Mouse (Mus musculus) kidney, postnatal 0 days (tissue): ENCODE measurements around the gene Aco2. TPM values are rescaled to one million over a fixed set of nuclear protein-coding genes. Genes with fewer than 3 reads are reported as not detected.
"Not testable (repeated sequence)": the region's sequence is repeated elsewhere in the genome, so short reads cannot be mapped to it uniquely, and the experiment has no call there.

Source experiments
- ATAC-seq: fragments of 200-750 bp; cut with Nextera tagmentation; replicated peaks from 2 replicates; pipeline ENCODE4 v1.8.0; 2017; ENCODE audit warnings: low read depth, moderate number of reproducible peaks, moderate TSS enrichment, moderate library complexity; ENCODE audit not compliant: low FRiP score
- DNase-seq: peaks from one replicate; pipeline ENCODE4 v3.0.0-alpha.2; 2016; ENCODE audit warnings: low spot score
- H3K27ac ChIP-seq: fragments of 300-500 bp; sonication (generic); 2 replicates; pipeline ENCODE4 v1.5.1; 2014; ENCODE audit warnings: mild to moderate bottlenecking
- H3K27me3 ChIP-seq: fragments of 300-500 bp; sonication (generic); 2 replicates; pipeline ENCODE4 v1.6.1; 2014; ENCODE audit warnings: low read length, mixed read lengths; ENCODE audit not compliant: insufficient read depth
- H3K36me3 ChIP-seq: fragments of 300-500 bp; sonication (generic); 2 replicates; pipeline ENCODE4 v1.6.1; 2014; ENCODE audit warnings: low read length, mixed read lengths; ENCODE audit not compliant: insufficient read depth
- H3K4me1 ChIP-seq: fragments of 300-500 bp; sonication (generic); replicated peaks from 2 replicates; pipeline ENCODE4 v1.6.1; 2014; ENCODE audit warnings: antibody characterized with exemption, low read length, mixed read lengths; ENCODE audit not compliant: insufficient read depth
- H3K4me2 ChIP-seq: fragments of 300-500 bp; sonication (generic); 2 replicates; pipeline ENCODE4 v1.6.1; 2014; ENCODE audit warnings: mild to moderate bottlenecking, low read length, moderate library complexity, mixed read lengths
- H3K4me3 ChIP-seq: fragments of 300-500 bp; sonication (generic); replicated peaks from 2 replicates; pipeline ENCODE4 v1.5.1; 2014; ENCODE audit warnings: low read depth, low read length
- H3K9ac ChIP-seq: fragments of 300-500 bp; sonication (generic); 2 replicates; pipeline ENCODE4 v1.6.1; 2014; ENCODE audit warnings: low read depth, low read length
- H3K9me3 ChIP-seq: fragments of 300-500 bp; sonication (generic); replicated peaks from 2 replicates; pipeline ENCODE4 v1.6.1; 2016; ENCODE audit warnings: low read length, inconsistent platforms, mixed read lengths
- CTCF ChIP-seq: IDR thresholded peaks from 2 replicates; pipeline ENCODE4 v1.5.1; 2016; ENCODE audit warnings: antibody characterized with exemption, low read depth, mild to moderate bottlenecking, moderate library complexity
- WGBS: fragments of 180-500 bp; shearing (Covaris S2); extraction: QIAGEN DNeasy Blood & Tissue Kit; methylation state at CpG from one replicate; pipeline ENCODE4 v1.1.7; 2014; 5-methylcytosine and 5-hydroxymethylcytosine counted together
- polyA plus RNA-seq: library from polyadenylated mRNA; unstranded; fragments of >200 nt; fragmentation: Nextera tagmentation; extraction: Ambion mirVana; gene quantifications from 2 replicates; pipeline ENCODE4 v1.2.1, GENCODE M21; 2015

Gene Aco2
- polyA plus RNA-seq, 1 experiment from 2014 or later = 263 TPM

DNA sequence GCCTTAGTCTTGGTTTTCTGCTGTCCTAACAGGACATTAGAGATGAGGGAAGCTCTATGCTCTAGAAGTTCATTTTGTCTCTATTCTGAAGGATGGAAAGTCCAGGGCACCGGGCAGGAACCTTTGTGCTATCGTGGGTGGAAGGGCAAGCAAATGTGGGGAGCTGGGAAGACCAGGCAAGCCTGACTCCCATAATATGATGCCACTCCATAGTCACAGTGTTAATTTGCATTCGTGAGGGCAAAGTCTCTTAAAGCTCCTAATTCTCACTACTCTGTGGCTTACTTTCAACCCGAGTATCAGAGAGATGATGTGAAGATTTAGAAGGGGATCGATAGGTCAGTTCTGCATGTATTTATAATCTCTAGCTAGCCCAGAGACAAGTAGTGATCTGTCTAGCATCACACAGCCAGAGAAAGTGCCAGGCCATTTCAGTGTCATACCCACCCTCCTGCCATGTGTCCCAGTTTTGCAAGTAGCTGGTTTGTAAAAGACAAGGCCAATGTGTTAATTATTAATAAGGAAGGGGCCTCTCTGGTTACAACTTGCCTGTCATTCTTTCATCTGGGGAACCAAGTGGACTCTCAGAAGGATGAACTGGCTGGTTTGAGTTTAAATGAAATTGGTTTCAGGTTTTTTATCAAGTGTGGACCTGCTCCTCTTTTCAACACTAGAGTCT, 25.6 kb downstream of the Aco2 start:
- peak; percentile 21 for DNase-seq

DNA sequence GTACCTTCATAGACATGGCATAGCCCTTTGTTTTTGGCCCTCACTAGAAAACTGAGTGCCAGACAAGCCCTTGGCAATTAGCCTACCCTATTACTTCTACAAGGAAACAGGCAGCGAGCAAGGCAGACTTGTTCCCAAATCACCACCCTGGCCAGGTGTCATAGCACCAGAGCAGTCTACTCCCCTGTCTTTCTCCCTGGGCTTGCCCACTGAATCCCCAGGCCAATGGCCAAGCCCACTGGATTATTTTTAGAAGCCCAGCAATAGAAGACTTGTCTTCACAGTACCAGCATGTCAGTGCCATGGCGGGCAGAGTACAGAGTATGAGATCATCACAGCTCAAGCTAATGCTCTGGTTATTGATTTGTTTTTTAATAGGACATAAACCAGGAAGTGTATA, 26.6 kb downstream of the Aco2 start:
- H3K9me3 ChIP-seq = no peaks in the 10 kb centered on the region
- no peak overlapping the region for H3K9ac ChIP-seq
- H3K36me3 ChIP-seq = peaks cover 57% of the 10 kb centered on the region; the same call in 1 of the 2 replicates
- H3K27me3 ChIP-seq = no peaks in the 10 kb centered on the region
- no peak overlapping the region for H3K4me2 ChIP-seq
- no peaks in the 10 kb centered on the region for H3K4me1 ChIP-seq
- ATAC-seq = no peak; the same call in 1 of the 2 replicates
- DNase-seq = no peak
- WGBS = 85% methylated on average over 2 of the region's 2 CpGs
- H3K4me3 ChIP-seq = no peak overlapping the region
- no peak for TF ChIP-seq CTCF
- 0 out of 2 replicates have a peak overlapping the region, but pooled peaks have one; percentile 37 for H3K27ac ChIP-seq

More for the DNA sequence above, 25.6 kb downstream of the Aco2 start:
- ATAC-seq = 0 out of 2 replicates have a peak, but pooled peaks have one; percentile 57
- 81% methylated on average over 5 of the region's 5 CpGs for WGBS
- H3K27me3 ChIP-seq = no peaks in the 10 kb centered on the region
- no peak overlapping the region for H3K9ac ChIP-seq
- H3K4me2 ChIP-seq = no peak overlapping the region
- no peak overlapping the region for H3K4me3 ChIP-seq
- no peaks in the 10 kb centered on the region for H3K9me3 ChIP-seq
- H3K4me1 ChIP-seq = no peaks in the 10 kb centered on the region
- H3K36me3 ChIP-seq = peaks cover 54% of the 10 kb centered on the region; the same call in 1 of the 2 replicates
- no peak overlapping the region; the same call in 1 of the 2 replicates for H3K27ac ChIP-seq
- no peak for TF ChIP-seq CTCF

DNA sequence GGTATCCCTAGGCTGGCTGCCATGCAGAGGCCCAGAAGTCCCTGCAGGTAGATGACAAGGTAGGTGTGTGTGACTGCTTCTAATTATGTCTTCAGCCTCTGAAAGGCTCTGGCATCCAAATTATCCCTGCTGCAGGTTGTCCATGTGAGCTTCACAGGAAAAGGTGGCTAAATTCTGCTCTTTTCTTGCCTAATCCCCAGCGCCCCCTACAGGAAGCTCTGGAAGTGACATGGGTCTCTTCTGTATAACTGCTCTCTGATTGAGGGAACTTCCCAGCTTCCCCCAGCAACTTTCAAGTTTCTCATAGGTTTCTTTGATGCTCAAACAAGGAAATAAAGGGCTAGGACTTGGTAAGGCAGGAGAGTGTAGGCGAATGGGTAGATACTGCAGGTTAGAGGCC, 32.8 kb downstream of the Aco2 start:
- H3K4me2 ChIP-seq = no peak overlapping the region
- H3K9ac ChIP-seq = no peak overlapping the region
- no peaks in the 10 kb centered on the region for H3K9me3 ChIP-seq
- no peaks in the 10 kb centered on the region for H3K27me3 ChIP-seq
- H3K4me1 ChIP-seq = no peaks in the 10 kb centered on the region
- H3K36me3 ChIP-seq = peaks cover 66% of the 10 kb centered on the region
- no peak for ATAC-seq
- DNase-seq = peak; percentile 78
- no peak overlapping the region for H3K27ac ChIP-seq
- WGBS = 45% methylated on average over 2 of the region's 2 CpGs
- peak; percentile 82 for TF ChIP-seq CTCF
- no peak overlapping the region for H3K4me3 ChIP-seq

DNA sequence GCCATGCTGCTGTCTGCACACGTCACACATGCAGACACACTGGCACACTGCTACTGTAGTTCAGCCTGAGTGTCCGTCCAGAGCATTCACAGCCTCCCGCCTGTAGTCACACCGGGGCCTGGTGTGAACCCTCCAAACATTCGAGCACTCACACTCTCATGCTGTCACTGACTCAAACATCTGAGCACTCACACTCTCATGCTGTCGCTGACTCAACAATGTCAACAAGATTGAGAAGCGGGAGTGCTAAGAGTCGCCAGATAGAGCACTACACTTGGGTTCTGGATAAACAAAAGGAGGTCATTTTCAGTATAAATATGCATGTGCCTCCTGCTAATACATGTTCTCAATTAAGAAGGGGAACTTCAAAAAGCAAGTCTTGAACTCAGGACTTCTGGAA, 35.8 kb downstream of the Aco2 start:
- no peaks in the 10 kb centered on the region for H3K27me3 ChIP-seq
- H3K9ac ChIP-seq = no peak overlapping the region
- 88% methylated on average over 8 of the region's 8 CpGs for whole genome bisulfite sequencing
- H3K9me3 ChIP-seq = no peaks in the 10 kb centered on the region
- no peaks in the 10 kb centered on the region for H3K4me1 ChIP-seq
- H3K4me3 ChIP-seq = no peak overlapping the region
- no peak for DNase-seq
- H3K27ac ChIP-seq = no peak overlapping the region
- no peak for ATAC-seq
- peaks cover 64% of the 10 kb centered on the region for H3K36me3 ChIP-seq
- no peak overlapping the region for H3K4me2 ChIP-seq
- TF ChIP-seq CTCF = no peak

DNA sequence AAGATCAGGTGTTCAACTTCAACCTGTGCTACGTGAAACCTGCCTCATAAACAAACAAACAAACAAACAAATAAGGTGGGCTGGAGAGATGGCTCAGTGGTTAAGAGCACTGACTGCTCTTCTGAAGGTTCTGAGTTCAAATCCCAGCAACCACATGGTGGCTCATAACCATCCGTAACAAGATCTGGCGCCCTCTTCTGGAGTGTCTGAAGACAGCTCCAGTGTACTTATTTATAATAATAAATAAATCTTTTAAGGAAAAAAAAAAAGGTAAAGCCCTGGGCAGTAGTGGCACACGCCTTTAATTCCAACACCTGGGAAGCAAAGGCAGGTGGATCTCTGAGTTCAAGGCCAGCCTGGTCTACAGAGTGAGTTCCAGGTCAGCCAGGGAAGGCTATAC, 36.7 kb downstream of the Aco2 start:
- not testable (repeated sequence) for H3K4me3 ChIP-seq, H3K9me3 ChIP-seq, H3K4me2 ChIP-seq, H3K4me1 ChIP-seq, H3K27ac ChIP-seq, H3K27me3 ChIP-seq, H3K9ac ChIP-seq, DNase-seq, ATAC-seq
- peak; percentile 49 for TF ChIP-seq CTCF
- 84% methylated on average over 4 of the region's 4 CpGs for WGBS
- peaks cover 68% of the 10 kb centered on the region for H3K36me3 ChIP-seq

DNA sequence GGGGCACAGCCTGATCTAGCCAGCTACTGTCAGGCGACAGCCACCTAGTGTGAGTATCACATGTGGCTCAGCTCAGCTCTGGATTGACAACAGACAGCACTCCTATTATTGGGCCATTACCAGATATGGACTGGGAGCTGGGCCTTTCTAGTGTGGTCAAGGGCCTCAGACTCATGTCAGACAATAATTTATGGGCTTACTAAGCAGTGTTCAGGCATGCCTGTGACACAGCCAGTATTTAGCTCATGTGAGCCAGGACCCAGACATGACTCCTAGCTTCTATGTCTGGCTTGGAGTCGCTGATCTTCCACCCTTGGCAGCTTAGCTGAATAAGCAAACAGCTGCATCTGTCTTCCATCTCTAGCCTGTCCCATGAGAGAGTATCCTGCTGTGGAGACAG, 40.4 kb downstream of the Aco2 start:
- Histone ChIP-seq H3K36me3 (peaks cover 70% of the 10 kb centered on the region), H3K4me2 (no peak overlapping the region)
- 0 out of 2 replicates have a peak, but pooled peaks have one; percentile 21 for ATAC-seq

More for the DNA sequence above, 40.4 kb downstream of the Aco2 start:
- TF ChIP-seq CTCF = no peak
- DNase-seq = peak; percentile 43
- Histone ChIP-seq H3K27me3 (no peaks in the 10 kb centered on the region), H3K4me3 (no peak overlapping the region), H3K9ac (no peak overlapping the region), H3K9me3 (no peaks in the 10 kb centered on the region), H3K4me1 (no peaks in the 10 kb centered on the region; the same call in 1 of the 2 replicates), H3K27ac (no peak overlapping the region)
- 62% methylated on average over 2 of the region's 2 CpGs for WGBS
